Mouse (Mus musculus) gastrocnemius, postnatal 25 days (tissue): ENCODE data around the gene Arl6ip5. TPM values are rescaled to one million over a fixed set of nuclear protein-coding genes. Genes with fewer than 3 reads are reported as not detected.

ENCODE experiments used
- DNase-seq: peaks from one replicate; pipeline ENCODE4 v3.0.0; 2022
- long read RNA-seq, 2 experiments: library from polyadenylated mRNA; stranded (forward); transcript quantifications; one replicate each; pipeline ENCODE4 v2.0.0; 2021
- total RNA-seq, 2 experiments: library from RNA; stranded (reverse); gene quantifications; 1 replicate in 1 of 2; 2 replicates in 1 of 2; pipeline ENCODE4 v1.2.3; 2021

Gene Arl6ip5
- total RNA-seq = 100 to 1,000 TPM; 132 to 165 TPM
- long read RNA-seq, experiment 1, transcript Arl6ip5-201 (3 exons, 1,442 nt) = major isoform, 148 of 163 reads
- long read RNA-seq, experiment 1, partial matches to known transcripts = 3 of 163 reads
- long read RNA-seq, experiment 1, other reads (novel, unspliced or antisense) = 12 of 163 reads
- long read RNA-seq, experiment 2, transcript Arl6ip5-201 (3 exons, 1,442 nt) = major isoform, 147 of 161 reads
- long read RNA-seq, experiment 2, partial matches to known transcripts = 14 of 161 reads
- long read RNA-seq, experiment 2, other reads (novel, unspliced or antisense) = 0 of 161 reads

GRCm38 (mm10) chr6:97210191-97210961 lies at the start of gene Arl6ip5:
Gene Arl6ip5, plus strand, starts transcription at chr6:97210689.
- DNase-seq = peak; percentile 89

GRCm38 (mm10) chr6:97175716-97176115 lies 34.8 kb upstream of the Arl6ip5 start:
- DNase-seq = no peak

- DNase-seq = peak; percentile 94
These were observed 31.8 kb upstream of the Arl6ip5 start, which contains the start of gene Tmf1 for GRCm38 (mm10) chr6:97178491-97179366. Gene Tmf1, minus strand, starts transcription at chr6:97179122.

GRCm38 (mm10) chr6:97179367-97179828 lies 31.1 kb upstream of the Arl6ip5 start:
- no peak for DNase-seq

GRCm38 (mm10) chr6:97200437-97200836 lies 10.1 kb upstream of the Arl6ip5 start:
- no peak for DNase-seq

- DNase-seq = no peak
These were observed 8.0 kb upstream of the Arl6ip5 start for GRCm38 (mm10) chr6:97202477-97202876.

GRCm38 (mm10) chr6:97204252-97204869 lies 6.1 kb upstream of the Arl6ip5 start:
- no peak for DNase-seq

GRCm38 (mm10) chr6:97204952-97205351 lies 5.5 kb upstream of the Arl6ip5 start:
- no peak for DNase-seq

GRCm38 (mm10) chr6:97205439-97205885 lies 5.0 kb upstream of the Arl6ip5 start, which contains the start of gene Uba3:
Gene Uba3, minus strand, starts transcription at chr6:97205647.
- peak; percentile 99 for DNase-seq

- DNase-seq = no peak
These were observed 3.4 kb upstream of the Arl6ip5 start for GRCm38 (mm10) chr6:97207085-97207484.

- no peak for DNase-seq
These were observed 2.1 kb upstream of the Arl6ip5 start for GRCm38 (mm10) chr6:97208406-97208805.

- DNase-seq = no peak
These were observed 1.3 kb upstream of the Arl6ip5 start for GRCm38 (mm10) chr6:97209201-97209600.

GRCm38 (mm10) chr6:97209751-97210150 lies 738 bp upstream of the Arl6ip5 start:
- DNase-seq = no peak

GRCm38 (mm10) chr6:97210962-97211601 lies 593 bp downstream of the Arl6ip5 start:
- no peak for DNase-seq

GRCm38 (mm10) chr6:97211981-97212380 lies 1.5 kb downstream of the Arl6ip5 start:
- DNase-seq = peak; percentile 82

- no peak for DNase-seq
These were observed 5.8 kb downstream of the Arl6ip5 start for GRCm38 (mm10) chr6:97216154-97216821.

- DNase-seq = no peak
These were observed 10.2 kb downstream of the Arl6ip5 start for GRCm38 (mm10) chr6:97220672-97221071.

- no peak for DNase-seq
These were observed 10.9 kb downstream of the Arl6ip5 start for GRCm38 (mm10) chr6:97221205-97222025.

GRCm38 (mm10) chr6:97222321-97222720 lies 11.8 kb downstream of the Arl6ip5 start:
- no peak for DNase-seq
